Mouse (Mus musculus): Measurements from ENCODE around the gene Cd24a.

Gene Cd24a

DNA sequence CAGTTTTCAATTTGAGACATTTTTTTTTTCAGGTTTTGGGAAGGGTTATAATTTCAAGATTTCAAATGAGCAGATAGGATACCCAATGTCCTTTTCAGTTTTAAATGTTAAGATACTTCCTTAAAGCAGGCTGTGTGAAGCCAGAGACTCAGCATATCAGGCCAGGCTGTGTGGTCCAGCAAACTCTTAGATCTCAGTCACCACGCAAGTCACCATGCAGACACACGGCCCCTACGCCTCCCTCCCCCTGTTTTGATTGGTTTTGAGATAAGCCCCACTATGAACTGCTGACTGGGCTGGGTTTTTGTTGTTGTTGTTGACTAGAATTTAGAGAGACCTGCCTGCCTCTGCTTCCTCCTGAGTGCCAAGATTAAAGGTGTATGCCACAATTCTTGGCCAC, 3.2 kb downstream of the Cd24a start:
- in situ Hi-C loops (cut with MboI, MseI), result no loop called here

DNA sequence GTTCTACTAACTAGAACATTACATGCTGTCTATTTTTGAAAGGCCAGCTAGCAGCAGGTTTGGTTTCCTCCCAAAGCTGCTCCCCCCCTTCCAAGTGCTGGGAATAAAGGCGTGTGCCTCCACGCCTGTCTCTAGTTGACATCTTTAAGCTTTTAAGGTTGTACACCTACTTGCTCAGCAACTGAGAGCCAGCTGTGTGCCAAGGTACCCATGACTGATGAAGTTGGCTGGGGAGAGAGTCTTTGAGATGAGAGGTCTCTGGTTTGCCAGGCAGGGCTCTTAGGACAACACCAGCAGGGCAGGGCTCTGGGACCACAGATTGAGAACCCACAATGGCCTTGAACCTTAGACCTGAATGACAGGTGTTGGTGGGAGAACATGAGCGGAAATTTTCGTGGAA, 6.5 kb downstream of the Cd24a start:
- in situ Hi-C loops (cut with MboI, MseI), result no loop called here

DNA sequence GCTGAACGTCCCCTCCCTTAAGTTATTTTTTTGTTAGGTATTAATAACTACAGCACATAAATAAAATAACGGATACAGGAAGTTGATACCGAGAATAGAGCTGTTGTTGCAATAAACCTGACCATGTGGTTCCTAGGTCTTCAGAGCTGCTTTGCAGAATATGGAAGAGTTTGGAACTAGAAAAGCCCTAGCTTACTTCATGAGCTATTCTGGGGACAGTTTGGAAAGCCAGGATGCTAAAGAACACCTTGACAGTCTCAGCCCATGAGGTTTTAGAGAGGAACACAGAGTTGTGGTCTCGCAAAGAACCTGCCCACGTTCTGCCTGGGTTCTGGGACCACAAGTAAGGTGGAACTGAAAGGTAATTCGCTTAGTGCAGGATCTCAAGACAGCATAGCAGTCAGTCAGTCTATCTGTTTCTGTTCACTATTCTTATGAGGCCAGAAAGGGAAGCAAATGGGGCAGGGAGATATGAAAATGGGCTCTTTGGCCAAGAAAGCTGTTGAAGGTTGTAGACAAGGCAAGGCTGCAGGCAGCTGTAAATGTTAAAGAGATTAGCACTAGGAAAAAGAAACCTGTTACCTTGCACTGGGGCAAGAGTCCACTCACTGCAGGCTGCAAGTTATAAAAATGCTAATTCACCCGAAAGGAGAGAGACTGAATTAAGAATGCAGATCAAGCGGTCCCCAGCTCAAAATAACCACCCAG, 10.5 kb downstream of the Cd24a start:
- in situ Hi-C loops (cut with MboI, MseI), result no loop called here

DNA sequence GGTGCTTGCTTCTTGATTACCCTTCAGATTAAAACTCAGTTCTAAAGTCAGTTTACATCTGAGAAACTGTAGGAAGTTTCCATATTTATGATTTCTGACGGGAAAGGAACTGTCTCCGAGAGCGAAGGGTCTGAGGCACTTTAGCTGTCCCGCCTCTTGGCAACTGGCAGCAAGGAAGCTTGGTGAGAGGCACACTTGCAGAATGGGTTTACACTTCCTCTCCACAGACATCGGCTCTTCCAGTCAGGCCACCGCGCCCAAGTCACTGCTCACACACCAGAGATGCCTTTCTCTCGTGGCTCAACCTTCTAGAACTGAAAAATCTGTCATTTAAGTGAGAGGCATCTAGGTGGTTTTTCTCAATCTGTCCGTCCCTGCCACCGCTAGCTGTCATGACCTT, 13.4 kb downstream of the Cd24a start:
- in situ Hi-C loops (cut with MboI, MseI), result loop anchor here in 1 of 2 experiments (5.0 kb wide), 1 partner anchor 81 kb away; no protein-coding TSS in a partner anchor

DNA sequence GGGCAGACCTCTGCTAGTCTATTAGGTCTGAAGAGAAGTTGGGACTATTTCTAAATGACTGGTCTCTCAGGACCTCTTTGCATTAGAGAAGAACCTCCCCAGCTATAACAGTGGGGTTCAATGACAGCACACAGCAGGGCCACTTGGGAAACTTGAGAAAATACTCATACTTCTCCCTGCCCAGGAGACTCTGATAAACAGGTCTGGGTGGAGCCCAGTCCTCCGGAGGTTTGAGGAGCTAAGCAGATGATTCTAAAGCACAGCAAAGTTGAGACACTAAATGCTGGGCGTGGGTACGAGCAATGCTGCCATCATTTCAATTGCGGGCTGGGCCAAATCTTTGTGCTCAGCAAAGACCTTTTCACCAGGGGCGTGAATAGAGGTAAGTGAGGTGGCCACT, 15.1 kb downstream of the Cd24a start:
- in situ Hi-C loops (cut with MboI, MseI), result loop anchor here in 1 of 2 experiments (5.0 kb wide), 1 partner anchor 79 kb away; no protein-coding TSS in a partner anchor

GRCm38 (mm10) chr10:43594187-43594586, 16.1 kb downstream of the Cd24a start:
- in situ Hi-C loops (cut with MboI, MseI), result loop anchor here in 1 of 2 experiments (5.0 kb wide), 1 partner anchor 78 kb away; no protein-coding TSS in a partner anchor

- in situ Hi-C loops (cut with MboI, MseI), result loop anchor here (5.0 kb wide), 1 partner anchor 77 kb away; no protein-coding TSS in a partner anchor
These were observed 16.8 kb downstream of the Cd24a start for GRCm38 (mm10) chr10:43594894-43595293.

DNA sequence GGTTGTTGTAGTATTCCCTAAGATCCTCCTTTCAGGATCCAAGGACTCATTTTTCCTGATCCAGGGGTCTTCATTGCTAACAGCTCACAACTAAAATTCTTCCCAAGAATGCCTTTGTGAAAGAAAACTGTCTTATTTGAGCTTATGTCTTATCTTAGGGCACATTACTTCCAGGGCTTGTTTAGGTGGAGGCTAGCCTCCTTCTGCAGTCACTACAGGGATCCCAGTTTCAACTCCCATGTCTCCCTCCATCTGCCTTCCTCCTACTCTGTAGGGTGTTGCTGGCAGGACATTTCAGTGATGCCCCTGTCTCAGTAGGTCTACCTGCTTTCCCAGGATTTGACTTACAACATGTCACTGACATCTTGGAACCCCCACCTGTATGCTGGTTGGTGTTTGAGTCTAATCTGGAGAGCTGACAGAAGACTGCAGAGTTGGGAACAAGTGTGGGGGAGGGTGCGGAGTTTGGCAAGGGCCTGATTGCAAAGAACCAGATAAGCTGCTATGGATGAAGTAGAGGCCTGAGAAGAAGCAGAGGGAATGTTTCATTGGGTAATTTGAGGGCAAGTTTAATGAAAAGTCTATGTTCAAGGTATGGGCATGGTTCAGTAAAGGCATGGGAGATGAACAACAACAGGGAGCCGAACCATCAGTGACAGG, 20.1 kb downstream of the Cd24a start:
- in situ Hi-C loops (cut with MboI, MseI), result loop anchor here in 1 of 2 experiments (5.0 kb wide), 1 partner anchor 74 kb away; no protein-coding TSS in a partner anchor

- in situ Hi-C loops (cut with MboI, MseI), result no loop called here
These were observed 23.0 kb downstream of the Cd24a start for GRCm38 (mm10) chr10:43601039-43601438.

DNA sequence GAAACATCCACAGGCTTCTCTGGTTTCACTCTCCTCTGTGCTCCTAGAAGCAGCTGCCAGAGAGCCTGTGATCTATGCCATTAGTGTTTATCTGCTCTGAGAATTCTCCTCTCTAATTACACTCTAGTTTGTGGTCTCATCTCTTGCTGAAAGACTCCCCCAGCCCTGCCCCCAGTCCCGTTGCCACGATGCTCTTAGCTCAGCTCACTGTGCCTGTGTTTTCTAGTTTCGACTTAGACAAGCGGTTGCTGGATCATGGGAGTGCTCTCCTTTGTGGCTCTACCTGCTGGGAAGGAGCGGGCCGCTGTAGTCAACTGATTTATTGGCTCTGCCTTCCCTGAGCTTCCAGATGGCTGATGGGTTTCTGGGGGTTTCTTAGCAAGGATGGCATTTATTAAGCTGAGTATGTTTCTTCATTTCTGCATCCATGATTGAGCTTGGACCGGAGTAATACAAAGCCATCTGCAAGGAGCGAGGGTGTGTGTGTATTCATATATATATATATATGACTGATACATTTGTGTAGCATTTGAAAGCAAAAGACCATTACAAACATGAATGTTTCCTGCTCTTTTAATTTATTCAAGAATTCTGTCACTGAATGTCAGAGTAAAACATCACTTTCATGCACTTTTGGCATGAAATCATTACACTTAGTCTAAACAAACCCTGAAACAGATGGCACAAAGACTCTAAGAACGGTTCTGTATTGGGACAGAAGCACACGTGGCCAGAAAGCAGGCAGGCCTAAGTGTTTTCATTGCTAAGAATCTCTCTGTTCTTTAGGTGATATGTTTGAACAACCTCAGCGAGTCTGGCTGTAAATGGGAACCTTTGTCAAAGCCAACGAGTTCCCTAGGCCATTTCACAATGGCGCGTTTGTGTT, 23.7 kb downstream of the Cd24a start:
- in situ Hi-C loops (cut with MboI, MseI), result no loop called here

DNA sequence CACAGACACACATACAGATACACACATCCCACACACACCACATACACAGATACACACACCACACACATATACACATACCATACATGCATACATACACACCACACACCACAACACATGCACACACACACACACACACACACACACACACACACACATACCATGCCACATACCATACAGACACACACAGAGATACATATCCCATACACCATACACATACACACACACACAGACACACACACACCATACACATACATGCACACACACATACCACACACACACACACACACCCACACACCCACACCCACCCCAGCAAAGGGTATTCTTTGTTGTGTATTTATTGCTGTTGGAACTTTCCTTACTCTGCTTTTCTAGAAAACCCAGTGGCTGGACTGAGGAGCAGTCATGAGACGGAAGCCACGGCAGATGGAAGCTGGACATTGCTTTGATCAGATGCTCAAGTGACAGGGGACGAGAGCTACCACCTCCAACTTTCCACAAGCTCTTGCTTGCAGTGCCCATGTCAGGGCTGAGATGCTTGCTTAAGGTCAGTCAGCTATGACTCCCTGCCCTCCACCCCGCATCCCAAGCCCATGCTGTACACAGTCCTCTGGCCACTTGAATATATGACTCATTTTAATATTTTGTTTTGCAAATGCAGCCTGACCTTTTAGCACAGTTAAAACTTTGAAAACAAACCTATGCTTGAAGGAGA, 26.0 kb downstream of the Cd24a start:
- in situ Hi-C loops (cut with MboI, MseI), result no loop called here

DNA sequence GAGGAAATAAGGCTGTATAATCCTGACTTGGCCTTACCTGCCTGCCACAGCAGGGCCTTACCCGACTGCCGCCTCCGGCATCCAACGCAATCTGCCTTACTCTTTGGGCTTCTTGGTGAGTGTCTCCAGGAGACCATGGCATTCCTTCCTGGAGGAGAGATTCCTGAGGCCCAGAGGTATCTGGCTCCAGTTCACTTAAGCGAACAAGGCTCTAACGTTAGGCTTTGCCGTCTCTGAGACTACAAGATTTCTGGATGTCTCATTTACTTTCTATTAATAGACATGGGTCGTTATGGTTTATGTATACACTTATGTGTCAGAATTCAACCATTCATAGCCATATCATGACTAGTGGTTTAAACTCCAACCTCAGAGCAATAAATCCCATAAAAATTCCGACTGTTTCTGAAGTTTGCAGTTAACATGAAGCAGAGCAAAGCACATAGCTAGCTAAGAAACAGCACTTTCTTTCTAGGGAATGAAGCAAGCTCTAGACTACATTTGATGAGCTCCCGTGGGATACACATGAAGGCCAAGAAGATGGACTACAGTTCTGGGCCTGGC, 26.7 kb downstream of the Cd24a start:
- in situ Hi-C loops (cut with MboI, MseI), result no loop called here

GRCm38 (mm10) chr10:43605901-43606300, 27.8 kb downstream of the Cd24a start:
- in situ Hi-C loops (cut with MboI, MseI), result no loop called here

GRCm38 (mm10) chr10:43609507-43609906, 31.4 kb downstream of the Cd24a start:
- in situ Hi-C loops (cut with MboI, MseI), result no loop called here

- in situ Hi-C loops (cut with MboI, MseI), result no loop called here
These were observed 31.9 kb downstream of the Cd24a start for GRCm38 (mm10) chr10:43609958-43610357.

GRCm38 (mm10) chr10:43611081-43611480, 33.0 kb downstream of the Cd24a start:
- in situ Hi-C loops (cut with MboI, MseI), result no loop called here

- in situ Hi-C loops (cut with MboI, MseI), result no loop called here
These were observed 41.0 kb downstream of the Cd24a start for GRCm38 (mm10) chr10:43619059-43619531.

- in situ Hi-C loops (cut with MboI, MseI), result no loop called here
These were observed 41.9 kb downstream of the Cd24a start for GRCm38 (mm10) chr10:43619939-43620338.

DNA sequence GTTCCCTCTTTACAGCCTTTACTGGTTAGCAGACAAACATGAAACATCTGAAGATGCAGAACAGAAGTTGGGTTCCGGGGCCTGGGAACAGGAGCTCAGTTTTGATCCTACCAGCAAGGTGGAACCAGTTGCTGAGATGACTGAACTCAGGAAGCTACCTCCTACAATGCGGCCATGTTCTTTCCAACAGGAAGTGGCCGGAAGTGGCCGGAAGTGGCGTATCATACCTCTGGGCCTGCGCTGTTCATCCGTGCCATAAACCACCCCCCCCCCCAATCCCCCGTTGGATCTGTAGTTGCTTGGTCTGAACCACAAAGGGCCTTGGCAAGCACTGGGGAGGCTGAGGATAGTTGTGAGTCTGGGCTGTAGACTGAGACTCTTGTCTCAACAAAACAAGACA, 45.4 kb downstream of the Cd24a start:
- in situ Hi-C loops (cut with MboI, MseI), result no loop called here

DNA sequence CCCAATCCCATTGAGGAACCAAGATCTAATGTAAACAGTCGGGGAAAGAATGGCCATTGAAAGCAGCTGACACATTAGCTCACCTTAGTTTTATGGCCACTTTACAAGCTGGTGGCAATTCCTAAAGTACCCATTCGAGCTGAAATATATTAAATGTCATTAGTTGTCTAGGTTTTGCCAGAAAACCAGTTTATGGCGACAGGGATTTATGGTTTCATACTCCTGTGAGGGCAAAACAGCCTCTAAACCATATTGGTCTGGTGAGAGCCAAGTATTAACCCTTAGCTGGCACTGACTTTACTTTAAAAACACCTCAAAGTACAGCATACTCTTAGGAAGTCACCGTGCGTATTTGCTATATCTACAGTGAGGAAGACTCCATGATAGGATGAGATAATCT, 46.3 kb downstream of the Cd24a start:
- in situ Hi-C loops (cut with MboI, MseI), result no loop called here
